Mouse (Mus musculus) right cerebral cortex, postnatal 14 days (tissue): ENCODE measurements around the gene Gm21748.
"Not testable (repeated sequence)": the region's sequence is repeated elsewhere in the genome, so short reads cannot be mapped to it uniquely, and the experiment has no call there.

Source experiments
- DNase-seq: peaks from one replicate; pipeline ENCODE4 v3.0.0; 2022

Gene Gm21748

DNA sequence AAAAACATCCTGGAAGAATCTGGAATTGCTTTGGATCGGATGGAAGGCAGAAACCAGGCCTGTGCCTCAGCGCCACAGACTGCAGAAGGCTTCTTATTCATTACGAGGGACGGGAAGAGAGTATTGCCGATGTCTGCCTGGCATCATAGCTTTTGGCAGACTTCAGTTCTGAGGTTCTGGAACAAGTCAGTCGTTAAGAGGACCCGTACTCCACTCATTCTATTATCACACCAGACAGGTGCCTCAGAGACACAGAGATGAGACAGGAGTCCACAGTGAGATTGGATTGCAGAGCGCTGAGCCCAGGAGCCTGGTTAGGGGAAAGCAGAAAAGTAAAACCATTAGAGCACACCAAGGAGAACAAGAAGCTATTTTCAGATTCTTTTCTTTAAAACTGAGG lies at the start of gene Gm21748:
Gm21748 (minus strand) TSS at position 101 of the 400 bp plus-strand sequence.
- DNase-seq, result not testable (repeated sequence)
